Mouse (Mus musculus): Measurements from ENCODE around the gene Zfp609. TPM values are rescaled to one million over a fixed set of nuclear protein-coding genes. Genes with fewer than 3 reads are reported as not detected.

The Zfp609 gene
- polyA plus RNA-seq, 1 experiment from 2014 or later = 14.0 TPM

GRCm38 (mm10) chr9:65677119-65677462, 150.3 kb downstream of the Zfp609 start:
- WGBS = 4% methylated on average over 3 of the region's 3 CpGs
- H3K36me3 ChIP-seq = no peaks in the 10 kb centered on the region
- peaks cover 48% of the 10 kb centered on the region for H3K4me1 ChIP-seq
- H3K4me2 ChIP-seq (replicated peaks) = peak overlapping the region; percentile 93
- H3K27me3 ChIP-seq = no peaks in the 10 kb centered on the region
- no peak for ATAC-seq (ENCODE audit: low FRiP score)
- peak overlapping the region; percentile 80 for H3K27ac ChIP-seq
- peak overlapping the region; percentile 95 for H3K9ac ChIP-seq
- peak overlapping the region; percentile 80 for H3K4me3 ChIP-seq
- no peaks in the 10 kb centered on the region for H3K9me3 ChIP-seq (replicated peaks)

DNA sequence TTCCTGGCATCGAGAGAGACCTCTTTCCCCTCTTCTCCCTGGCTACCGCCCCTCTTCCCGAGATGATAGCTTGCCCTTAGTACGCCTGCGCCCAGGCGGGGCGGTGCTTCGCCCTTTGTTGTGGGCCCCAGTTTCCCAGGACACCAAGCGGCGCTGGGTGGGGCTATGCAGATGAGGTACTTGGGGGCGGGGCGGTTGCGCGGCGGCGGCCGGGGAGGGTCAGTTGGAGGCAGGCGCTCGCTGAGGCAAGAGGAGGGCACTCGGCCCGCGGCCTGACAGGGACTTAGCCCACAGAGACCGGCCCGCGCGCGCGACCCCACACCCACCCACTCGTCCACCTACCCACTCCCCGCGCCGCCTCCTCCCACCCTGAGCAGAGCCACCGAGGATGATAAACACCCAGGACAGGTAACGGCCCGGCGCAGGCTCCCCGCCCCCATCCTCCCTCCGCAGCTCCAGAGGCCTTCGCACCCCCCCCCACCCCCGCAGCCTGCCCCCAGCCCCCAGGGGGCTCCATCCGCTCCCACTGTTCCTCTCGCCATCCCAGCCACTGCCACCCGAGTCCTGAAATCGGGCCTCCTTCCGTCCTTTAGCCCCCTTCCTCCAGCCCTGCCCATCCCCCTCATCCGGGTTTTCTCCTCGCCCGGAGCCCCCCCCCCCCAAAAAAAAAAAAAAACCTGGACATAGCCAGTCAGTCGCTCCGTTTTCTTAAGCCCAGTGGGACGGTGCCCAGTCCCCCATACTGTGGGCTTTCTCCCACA, 150.8 kb downstream of the Zfp609 start:
- no peaks in the 10 kb centered on the region for H3K36me3 ChIP-seq
- H3K4me3 ChIP-seq = peak overlapping the region; percentile 80
- no peaks in the 10 kb centered on the region for H3K9me3 ChIP-seq (replicated peaks)
- peaks cover 48% of the 10 kb centered on the region for H3K4me1 ChIP-seq
- ATAC-seq (ENCODE audit: low FRiP score) = peak; percentile 98
- no peaks in the 10 kb centered on the region for H3K27me3 ChIP-seq
- peak overlapping the region; percentile 93 for H3K4me2 ChIP-seq (replicated peaks)
- H3K27ac ChIP-seq = peak overlapping the region; percentile 80
- peak overlapping the region; percentile 95 for H3K9ac ChIP-seq
- under 1% methylated on average over 42 of the region's 51 CpGs for WGBS

GRCm38 (mm10) chr9:65675461-65676357, 151.7 kb downstream of the Zfp609 start:
- H3K27ac ChIP-seq = peak overlapping the region; percentile 80
- no peaks in the 10 kb centered on the region for H3K9me3 ChIP-seq (replicated peaks)
- peak; percentile 66 for ATAC-seq (ENCODE audit: low FRiP score)
- H3K4me1 ChIP-seq = peaks cover 44% of the 10 kb centered on the region
- peak overlapping the region; percentile 93 for H3K4me2 ChIP-seq (replicated peaks)
- 57% methylated on average over 8 of the region's 8 CpGs for WGBS
- H3K27me3 ChIP-seq = no peaks in the 10 kb centered on the region
- H3K9ac ChIP-seq = peak overlapping the region; percentile 95
- peak overlapping the region; percentile 80 for H3K4me3 ChIP-seq
- no peaks in the 10 kb centered on the region for H3K36me3 ChIP-seq

DNA sequence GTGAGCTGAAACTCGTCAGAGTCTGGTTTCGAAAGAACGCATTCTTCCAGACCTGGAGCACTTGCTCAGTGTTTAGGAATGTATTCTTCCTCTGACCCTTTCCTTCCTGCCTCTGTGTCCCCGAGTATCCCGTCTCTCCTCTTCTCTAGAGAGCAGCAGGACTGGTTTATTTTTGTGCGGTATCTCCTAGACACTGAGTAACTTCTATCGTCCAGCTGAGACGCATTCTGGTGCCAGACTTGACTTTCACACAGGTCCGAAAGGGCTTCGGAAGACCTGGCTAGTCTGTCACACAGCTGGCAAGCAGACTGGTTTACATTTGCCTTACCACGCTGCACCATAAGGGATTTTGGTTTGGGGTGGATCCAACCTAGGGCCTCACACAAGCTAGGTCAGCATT, 154.4 kb downstream of the Zfp609 start:
- no peaks in the 10 kb centered on the region for H3K27me3 ChIP-seq
- no peak overlapping the region for H3K4me3 ChIP-seq
- peak overlapping the region; percentile 17; the same call in 1 of the 2 replicates for H3K27ac ChIP-seq
- H3K9me3 ChIP-seq (replicated peaks) = no peaks in the 10 kb centered on the region
- peaks cover 17% of the 10 kb centered on the region for H3K4me1 ChIP-seq
- H3K9ac ChIP-seq = no peak overlapping the region
- whole genome bisulfite sequencing = 80% methylated on average over 11 of the region's 11 CpGs
- ATAC-seq (ENCODE audit: low FRiP score) = no peak
- H3K4me2 ChIP-seq (replicated peaks) = no peak overlapping the region
- no peaks in the 10 kb centered on the region for H3K36me3 ChIP-seq

DNA sequence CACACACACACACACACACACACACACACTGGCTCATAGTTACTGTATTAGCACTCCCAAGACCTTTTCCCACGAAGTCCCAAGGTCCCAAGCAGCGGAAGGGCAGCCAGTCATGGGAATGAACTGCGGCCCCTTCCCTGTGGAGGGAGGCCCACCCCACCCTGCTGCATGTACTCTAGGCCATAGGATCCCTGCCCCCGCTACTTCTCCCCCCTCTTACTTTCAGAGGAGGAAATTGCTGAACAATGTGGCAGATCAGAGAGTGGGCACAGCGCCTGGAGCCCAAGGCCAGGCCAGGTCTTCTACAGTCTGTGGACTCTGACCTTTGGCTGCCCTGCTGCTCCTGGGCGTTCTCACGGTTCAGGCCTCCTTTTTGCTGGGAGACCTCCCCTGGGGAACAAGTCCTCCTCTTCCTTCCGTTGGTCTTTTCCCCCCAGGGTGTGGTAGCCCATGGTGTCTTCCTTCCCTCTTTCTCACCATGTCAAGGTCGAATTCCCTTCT, 155.9 kb downstream of the Zfp609 start:
- Histone ChIP-seq H3K4me3 (no peak overlapping the region), H3K27me3 (no peaks in the 10 kb centered on the region), H3K4me1 (peaks cover 7% of the 10 kb centered on the region), H3K27ac (no peak overlapping the region), H3K36me3 (no peaks in the 10 kb centered on the region), H3K9me3 (replicated peaks) (no peaks in the 10 kb centered on the region), H3K9ac (no peak overlapping the region), H3K4me2 (replicated peaks) (no peak overlapping the region)
- 50% methylated on average over 9 of the region's 9 CpGs for WGBS
- no peak for ATAC-seq (ENCODE audit: low FRiP score)

DNA sequence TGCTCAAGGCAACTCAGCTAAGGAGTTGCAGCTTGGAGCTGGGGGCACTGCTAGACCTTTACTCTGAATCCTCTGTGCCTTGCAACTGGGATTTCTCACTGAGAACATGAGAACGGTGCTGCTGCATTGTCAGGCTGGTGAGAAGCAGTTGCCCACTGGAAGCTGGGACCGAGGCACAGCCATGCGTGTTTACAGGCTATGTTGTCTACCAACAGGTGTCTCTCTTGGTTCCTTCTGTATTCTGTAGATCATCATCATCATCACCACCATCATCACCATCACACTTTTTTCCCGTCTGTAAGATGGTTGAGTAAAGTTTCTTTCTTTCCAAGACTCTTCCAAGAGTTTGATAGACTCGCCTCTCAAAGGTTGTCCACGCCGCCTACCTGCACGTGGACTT, 159.7 kb downstream of the Zfp609 start, which contains the start of gene Oaz2:
Gene Oaz2 (plus strand): TSS at position 301 of the 400 bp plus-strand sequence.
- Histone ChIP-seq H3K4me3 (no peak within 1 kb of the TSS), H3K4me2 (replicated peaks) (no peak within 1 kb of the TSS), H3K9me3 (replicated peaks) (no peaks in the 10 kb centered on the region), H3K36me3 (no peaks in the 10 kb centered on the region), H3K4me1 (no peaks in the 10 kb centered on the region), H3K27me3 (no peaks in the 10 kb centered on the region), H3K27ac (no peak within 1 kb of the TSS), H3K9ac (no peak within 1 kb of the TSS)
- 94% methylated on average over 8 of the region's 8 CpGs for WGBS
- ATAC-seq (ENCODE audit: low FRiP score) = no peak

DNA sequence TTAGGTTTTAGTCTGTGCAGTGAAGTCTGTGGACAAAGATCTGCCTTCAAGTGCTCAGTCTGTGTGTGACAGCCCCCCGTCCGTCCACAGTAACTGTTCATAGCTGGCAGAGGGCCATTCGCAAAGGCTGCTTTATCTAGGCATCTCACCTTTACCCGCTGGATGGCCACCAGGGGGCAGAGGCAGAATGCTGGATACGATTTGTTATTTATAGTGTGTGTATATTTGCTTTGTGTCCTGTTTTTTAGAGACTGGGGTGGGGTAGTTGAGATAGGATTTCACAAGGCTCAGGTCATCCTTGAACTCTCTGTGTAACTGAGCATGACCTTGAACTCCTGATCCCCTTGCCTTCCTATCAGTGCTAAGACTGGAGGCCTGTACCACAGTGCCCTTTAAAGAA, 161.3 kb downstream of the Zfp609 start:
- Histone ChIP-seq H3K9ac (no peak overlapping the region), H3K36me3 (no peaks in the 10 kb centered on the region), H3K4me1 (no peaks in the 10 kb centered on the region), H3K27me3 (no peaks in the 10 kb centered on the region), H3K4me3 (no peak overlapping the region), H3K27ac (no peak overlapping the region), H3K4me2 (replicated peaks) (no peak overlapping the region), H3K9me3 (replicated peaks) (no peaks in the 10 kb centered on the region)
- WGBS = 28% methylated on average over 5 of the region's 5 CpGs
- ATAC-seq (ENCODE audit: low FRiP score) = no peak

GRCm38 (mm10) chr9:65664163-65664562, 163.2 kb downstream of the Zfp609 start:
- Histone ChIP-seq H3K4me1 (no peaks in the 10 kb centered on the region), H3K27me3 (no peaks in the 10 kb centered on the region), H3K27ac (no peak overlapping the region), H3K4me2 (replicated peaks) (no peak overlapping the region), H3K36me3 (no peaks in the 10 kb centered on the region), H3K9ac (no peak overlapping the region), H3K4me3 (no peak overlapping the region), H3K9me3 (replicated peaks) (no peaks in the 10 kb centered on the region)
- WGBS = 4% methylated on average over 3 of the region's 3 CpGs
- ATAC-seq (ENCODE audit: low FRiP score) = no peak; the same call in 1 of the 2 replicates

DNA sequence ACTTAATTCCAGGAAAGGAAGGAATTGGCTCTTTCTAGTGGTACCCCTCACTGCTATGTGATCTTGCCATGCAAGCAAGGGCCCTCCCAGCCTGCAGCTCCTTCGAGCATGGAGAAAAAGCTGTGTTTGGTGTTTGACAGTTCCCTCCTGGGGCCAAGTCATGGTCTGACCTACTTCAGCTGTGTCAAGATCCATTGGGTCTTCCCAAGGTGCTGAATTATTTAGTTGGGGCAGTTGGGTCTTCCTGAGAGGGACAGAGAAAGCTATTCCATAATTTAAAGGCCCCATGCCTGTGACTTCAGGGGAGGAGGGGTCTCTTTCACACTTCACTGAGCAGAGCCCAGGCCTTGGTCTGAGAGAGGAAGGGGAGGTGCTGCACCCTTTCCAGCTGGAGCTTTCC, 165.9 kb downstream of the Zfp609 start:
- Histone ChIP-seq H3K27ac (no peak overlapping the region), H3K36me3 (no peaks in the 10 kb centered on the region), H3K27me3 (no peaks in the 10 kb centered on the region), H3K4me2 (replicated peaks) (no peak overlapping the region), H3K4me3 (no peak overlapping the region), H3K9ac (no peak overlapping the region), H3K4me1 (no peaks in the 10 kb centered on the region), H3K9me3 (replicated peaks) (no peaks in the 10 kb centered on the region)
- WGBS = 64% methylated on average over 1 of the region's 1 CpGs
- ATAC-seq (ENCODE audit: low FRiP score) = no peak

DNA sequence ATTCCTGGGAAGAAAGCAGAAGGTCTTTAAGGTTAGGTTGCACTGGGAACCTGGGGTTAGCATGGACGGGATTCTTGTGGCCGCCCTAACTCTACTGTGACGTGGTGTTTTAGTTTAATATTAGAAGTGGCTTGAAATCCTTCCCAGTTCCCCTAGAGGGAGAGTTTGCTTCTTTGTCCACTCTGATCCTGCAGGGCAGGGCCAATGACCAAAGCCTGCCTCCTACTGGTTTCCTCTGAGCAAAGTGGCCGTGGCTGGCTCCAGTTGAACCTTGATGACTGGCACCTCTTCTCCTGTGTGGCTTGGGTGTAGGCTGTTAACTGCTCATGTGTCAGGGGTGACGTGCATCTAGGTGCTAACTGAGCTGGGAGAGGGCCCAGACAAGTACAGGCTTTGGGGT, 166.3 kb downstream of the Zfp609 start:
- no peaks in the 10 kb centered on the region for H3K9me3 ChIP-seq (replicated peaks)
- no peak overlapping the region for H3K9ac ChIP-seq
- no peaks in the 10 kb centered on the region for H3K4me1 ChIP-seq
- H3K4me2 ChIP-seq (replicated peaks) = no peak overlapping the region
- 64% methylated on average over 5 of the region's 5 CpGs for WGBS
- no peak for ATAC-seq (ENCODE audit: low FRiP score)
- H3K27me3 ChIP-seq = no peaks in the 10 kb centered on the region
- H3K27ac ChIP-seq = no peak overlapping the region
- no peak overlapping the region for H3K4me3 ChIP-seq
- no peaks in the 10 kb centered on the region for H3K36me3 ChIP-seq

- no peak overlapping the region for H3K27ac ChIP-seq
- ATAC-seq (ENCODE audit: low FRiP score) = no peak
- H3K27me3 ChIP-seq = no peaks in the 10 kb centered on the region
- H3K4me1 ChIP-seq = no peaks in the 10 kb centered on the region
- no peak overlapping the region for H3K9ac ChIP-seq
- WGBS = 77% methylated on average over 3 of the region's 3 CpGs
- no peaks in the 10 kb centered on the region for H3K9me3 ChIP-seq (replicated peaks)
- no peak overlapping the region for H3K4me2 ChIP-seq (replicated peaks)
- no peak overlapping the region for H3K4me3 ChIP-seq
- H3K36me3 ChIP-seq = no peaks in the 10 kb centered on the region
These were observed 170.1 kb downstream of the Zfp609 start for GRCm38 (mm10) chr9:65657218-65657617.

- no peak for ATAC-seq (ENCODE audit: low FRiP score)
- no peaks in the 10 kb centered on the region for H3K36me3 ChIP-seq
- no peak overlapping the region for H3K27ac ChIP-seq
- 88% methylated on average over 8 of the region's 8 CpGs for WGBS
- no peaks in the 10 kb centered on the region for H3K4me1 ChIP-seq
- H3K9ac ChIP-seq = no peak overlapping the region
- no peak overlapping the region for H3K4me3 ChIP-seq
- H3K4me2 ChIP-seq (replicated peaks) = no peak overlapping the region
- no peaks in the 10 kb centered on the region for H3K27me3 ChIP-seq
- H3K9me3 ChIP-seq (replicated peaks) = no peaks in the 10 kb centered on the region
These were observed 171.8 kb downstream of the Zfp609 start for GRCm38 (mm10) chr9:65655540-65655939.

Measured in hindbrain, embryonic 12.5 days (tissue).